Mouse (Mus musculus) urinary bladder, postnatal 10 days (tissue): ENCODE measurements around the gene Dvl1.

ENCODE experiments used
- DNase-seq: peaks from one replicate; pipeline ENCODE4 v3.0.0; 2022; ENCODE audit warnings: low spot score

Gene Dvl1

GRCm38 (mm10) chr4:155840076-155841002, 6.9 kb upstream of the Dvl1 start:
- DNase-seq, result peak; percentile 3

- peak; percentile 9 for DNase-seq
Measured at GRCm38 (mm10) chr4:155841003-155841454, 6.2 kb upstream of the Dvl1 start.

GRCm38 (mm10) chr4:155841651-155842270, 5.4 kb upstream of the Dvl1 start:
- no peak for DNase-seq

GRCm38 (mm10) chr4:155843231-155843630, 4.0 kb upstream of the Dvl1 start:
- DNase-seq, result no peak

GRCm38 (mm10) chr4:155847591-155848352, 570 bp downstream of the Dvl1 start:
- DNase-seq, result no peak

- no peak for DNase-seq
Measured at GRCm38 (mm10) chr4:155848434-155849095, 1.4 kb downstream of the Dvl1 start.

GRCm38 (mm10) chr4:155849391-155849790, 2.2 kb downstream of the Dvl1 start:
- no peak for DNase-seq

GRCm38 (mm10) chr4:155849792-155850451, 2.7 kb downstream of the Dvl1 start:
- no peak for DNase-seq

GRCm38 (mm10) chr4:155851368-155851767, 4.2 kb downstream of the Dvl1 start:
- no peak for DNase-seq

GRCm38 (mm10) chr4:155851951-155852411, 4.8 kb downstream of the Dvl1 start:
- DNase-seq, result no peak

- no peak for DNase-seq
Measured at GRCm38 (mm10) chr4:155853421-155853820, 6.2 kb downstream of the Dvl1 start.

GRCm38 (mm10) chr4:155854991-155855390, 7.8 kb downstream of the Dvl1 start:
- DNase-seq, result no peak

- DNase-seq, result no peak
Measured at GRCm38 (mm10) chr4:155856071-155856470, 8.9 kb downstream of the Dvl1 start.

GRCm38 (mm10) chr4:155856881-155857280, 9.7 kb downstream of the Dvl1 start:
- DNase-seq, result no peak

- no peak for DNase-seq
Measured at GRCm38 (mm10) chr4:155859318-155859717, 12.1 kb downstream of the Dvl1 start.

GRCm38 (mm10) chr4:155861787-155862186, 14.6 kb downstream of the Dvl1 start:
- DNase-seq, result no peak

GRCm38 (mm10) chr4:155863001-155863400, 15.8 kb downstream of the Dvl1 start, which contains the start of gene Tas1r3:
Gene Tas1r3 (minus strand): TSS chr4:155863362.
- no peak for DNase-seq

GRCm38 (mm10) chr4:155868614-155869298, 21.6 kb downstream of the Dvl1 start:
- no peak for DNase-seq

- peak; percentile 81 for DNase-seq
Measured at GRCm38 (mm10) chr4:155869317-155870033, 22.3 kb downstream of the Dvl1 start, which contains the start of the genes Cptp and Ints11. Gene Cptp (minus strand): TSS chr4:155869440. Gene Ints11 (plus strand): TSS chr4:155869546.

- no peak for DNase-seq
Measured at GRCm38 (mm10) chr4:155871404-155871803, 24.2 kb downstream of the Dvl1 start.
